Mouse (Mus musculus) natural killer cell, adult 2 months (primary cell): Measurements from ENCODE around the gene Gm37240.

Source experiments
- DNase-seq, 2 experiments: peaks; one replicate each; pipeline ENCODE4 v3.0.0; 2022; ENCODE audit warnings: low spot score in 2 of 2

Gm37240 gene

GRCm38 (mm10) chr3:84712941-84713340 is 1174.4 kb downstream of the Gm37240 start:
- no peak for DNase-seq

- DNase-seq, result peak; percentile 24 to 28
These were observed 1176.6 kb downstream of the Gm37240 start for GRCm38 (mm10) chr3:84710723-84711122.

- DNase-seq, result no peak
These were observed 1177.4 kb downstream of the Gm37240 start for GRCm38 (mm10) chr3:84709967-84710366.

GRCm38 (mm10) chr3:84709100-84709499 is 1178.2 kb downstream of the Gm37240 start:
- DNase-seq, result no peak

- no peak for DNase-seq
These were observed 1178.8 kb downstream of the Gm37240 start for GRCm38 (mm10) chr3:84708469-84708868.

GRCm38 (mm10) chr3:84705224-84705623 is 1182.1 kb downstream of the Gm37240 start:
- no peak for DNase-seq

- no peak for DNase-seq
These were observed 1184.1 kb downstream of the Gm37240 start for GRCm38 (mm10) chr3:84703083-84703810.

- no peak for DNase-seq
These were observed 1185.4 kb downstream of the Gm37240 start for GRCm38 (mm10) chr3:84701964-84702363.

GRCm38 (mm10) chr3:84701509-84701908 is 1185.8 kb downstream of the Gm37240 start:
- DNase-seq, result no peak

- DNase-seq, result no peak
These were observed 1190.8 kb downstream of the Gm37240 start for GRCm38 (mm10) chr3:84696428-84696917.

GRCm38 (mm10) chr3:84695867-84696361 is 1191.4 kb downstream of the Gm37240 start:
- no peak for DNase-seq

GRCm38 (mm10) chr3:84695418-84695817 is 1191.9 kb downstream of the Gm37240 start:
- no peak for DNase-seq

- DNase-seq, result no peak
These were observed 1193.4 kb downstream of the Gm37240 start for GRCm38 (mm10) chr3:84693886-84694285.

GRCm38 (mm10) chr3:84692647-84693199 is 1194.6 kb downstream of the Gm37240 start:
- DNase-seq, result peak; percentile 31 to 37

GRCm38 (mm10) chr3:84690091-84690771 is 1197.1 kb downstream of the Gm37240 start:
- DNase-seq, result no peak

- no peak for DNase-seq
These were observed 1197.7 kb downstream of the Gm37240 start for GRCm38 (mm10) chr3:84689656-84690055.

GRCm38 (mm10) chr3:84688176-84688575 is 1199.1 kb downstream of the Gm37240 start:
- DNase-seq, result no peak

- no peak for DNase-seq
These were observed 1199.9 kb downstream of the Gm37240 start for GRCm38 (mm10) chr3:84687488-84687846.

GRCm38 (mm10) chr3:84686799-84687487 is 1200.4 kb downstream of the Gm37240 start:
- DNase-seq, result no peak

GRCm38 (mm10) chr3:84686294-84686672 is 1201.0 kb downstream of the Gm37240 start:
- DNase-seq, result no peak

GRCm38 (mm10) chr3:84685662-84686293 is 1201.5 kb downstream of the Gm37240 start:
- DNase-seq, result no peak

GRCm38 (mm10) chr3:84683788-84684187 is 1203.5 kb downstream of the Gm37240 start:
- no peak for DNase-seq
